Mouse (Mus musculus) macrophage (primary cell): ENCODE data around the gene Shank1. TPM values are rescaled to one million over a fixed set of nuclear protein-coding genes. Genes with fewer than 3 reads are reported as not detected.
"Not testable (repeated sequence)": the region's sequence is repeated elsewhere in the genome, so short reads cannot be mapped to it uniquely, and the experiment has no call there.

ENCODE experiments used
- H3K27ac ChIP-seq: fragments of 350-480 bp; formaldehyde crosslinking; 2 replicates; pipeline ENCODE4 v1.9.0; 2021
- H3K36me3 ChIP-seq: fragments of 350-480 bp; formaldehyde crosslinking; 2 replicates; pipeline ENCODE4 v1.9.0; 2021; ENCODE audit errors: inconsistent target
- H3K4me3 ChIP-seq: fragments of 350-480 bp; formaldehyde crosslinking; 2 replicates; pipeline ENCODE4 v1.9.0; 2021; ENCODE audit errors: inconsistent target
- H3K79me2 ChIP-seq: fragments of 350-480 bp; formaldehyde crosslinking; 2 replicates; pipeline ENCODE4 v1.9.0; 2021; ENCODE audit errors: inconsistent target
- WGBS: methylation state at CpG from one replicate; pipeline ENCODE4 v1.1.7; 2026; ENCODE audit warnings: inconsistent platforms; ENCODE audit not compliant: missing documents; 5-methylcytosine and 5-hydroxymethylcytosine counted together
- polyA plus RNA-seq: library from polyadenylated mRNA; stranded (reverse); fragments of 250-400 nt; gene quantifications from 3 replicates; pipeline ENCODE4 v1.2.4, GENCODE M21; 2018; ENCODE audit warnings: inconsistent platforms

Shank1 gene
- polyA plus RNA-seq, 1 experiment from 2014 or later, result not detected

DNA sequence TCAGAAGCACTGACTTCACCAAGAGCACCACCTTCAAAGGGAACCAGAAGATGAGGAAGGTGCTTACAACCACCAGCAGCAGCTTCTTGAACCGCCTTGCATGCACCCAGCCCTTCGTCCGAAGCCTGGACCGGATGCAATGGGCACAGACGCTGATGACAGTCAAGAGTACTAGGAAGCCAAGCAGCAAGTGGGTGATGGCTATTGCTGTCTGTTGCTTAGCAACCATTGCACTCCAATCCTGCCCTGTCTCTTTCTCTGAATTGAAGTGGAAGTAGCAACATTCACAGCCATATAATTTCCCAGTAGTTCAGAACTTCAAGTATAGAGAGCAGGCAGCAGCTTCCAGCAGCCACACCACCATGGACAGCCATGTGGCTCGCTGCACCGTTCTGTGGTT is 28.5 kb upstream of the Shank1 start:
- Histone ChIP-seq H3K79me2 (no peaks in the 10 kb centered on the region), H3K36me3 (no peaks in the 10 kb centered on the region), H3K4me3 (no peak overlapping the region), H3K27ac (no peak overlapping the region)
- 88% methylated on average over 7 of the region's 7 CpGs for WGBS

DNA sequence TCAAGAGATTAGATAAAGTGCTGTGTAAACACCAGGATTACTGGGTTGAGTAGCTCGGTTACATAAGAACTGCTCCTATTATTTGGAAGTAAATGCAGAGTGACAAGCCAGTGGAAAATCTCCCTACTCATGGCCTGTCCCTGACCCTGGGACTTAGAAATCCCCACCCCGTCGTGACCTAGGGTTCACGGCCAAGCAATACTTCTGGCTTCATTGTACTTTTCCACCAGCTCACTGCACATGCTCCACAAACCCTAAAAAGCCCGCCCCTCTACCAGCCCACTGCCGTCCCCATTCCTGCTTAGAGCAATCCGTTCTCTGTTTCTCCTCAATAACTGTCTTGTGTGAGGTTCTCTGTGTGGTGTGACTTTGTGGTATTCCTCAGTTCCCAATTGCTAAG is 22.3 kb upstream of the Shank1 start:
- 70% methylated on average over 6 of the region's 7 CpGs for WGBS
- Histone ChIP-seq H3K4me3 (no peak overlapping the region), H3K36me3 (no peaks in the 10 kb centered on the region), H3K79me2 (no peaks in the 10 kb centered on the region), H3K27ac (no peak overlapping the region)

DNA sequence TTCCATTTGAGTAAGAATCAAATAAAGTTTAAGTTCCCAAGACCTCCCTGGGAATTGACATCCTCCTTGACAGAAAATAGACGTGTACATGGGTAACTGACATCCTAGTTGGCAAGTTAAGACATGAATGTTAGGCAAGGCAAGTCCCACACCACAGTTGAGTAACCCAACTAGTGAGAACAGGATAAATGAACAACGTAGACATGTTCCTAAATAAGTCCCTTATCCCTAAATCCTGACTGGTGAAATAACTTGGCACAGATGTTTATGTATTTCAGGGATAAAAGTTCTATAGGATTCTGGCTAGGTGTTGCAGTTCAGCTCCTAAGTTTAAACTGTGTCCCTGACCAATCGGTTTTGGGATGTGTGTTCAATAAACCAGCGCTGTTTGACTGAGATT is 19.1 kb upstream of the Shank1 start:
- Histone ChIP-seq H3K27ac (no peak overlapping the region), H3K4me3 (no peak overlapping the region), H3K36me3 (no peaks in the 10 kb centered on the region), H3K79me2 (no peaks in the 10 kb centered on the region)
- WGBS, result 85% methylated on average over 4 of the region's 4 CpGs

DNA sequence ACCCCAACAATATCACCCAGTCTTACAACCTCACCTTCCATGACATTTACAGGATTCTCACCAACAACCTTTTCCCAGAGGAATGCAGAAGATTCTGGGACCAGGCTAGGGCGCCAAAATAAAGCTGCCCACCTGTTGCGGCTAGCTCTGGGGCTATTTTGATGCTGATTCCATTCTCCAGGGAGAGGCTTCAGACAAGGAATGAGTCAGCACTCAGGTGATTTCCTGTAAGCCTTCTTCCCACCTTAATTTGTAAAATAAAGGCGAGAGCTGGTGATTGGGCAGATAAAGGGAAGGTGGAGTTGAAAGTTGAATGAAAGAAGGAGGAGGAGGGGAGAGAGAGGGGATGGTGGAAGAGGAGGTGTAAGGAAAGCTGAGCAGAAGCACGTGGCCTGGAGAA is 18.6 kb upstream of the Shank1 start:
- H3K27ac ChIP-seq, result no peak overlapping the region
- 58% methylated on average over 4 of the region's 4 CpGs for WGBS
- no peaks in the 10 kb centered on the region for H3K36me3 ChIP-seq
- no peaks in the 10 kb centered on the region for H3K79me2 ChIP-seq
- H3K4me3 ChIP-seq, result no peak overlapping the region

DNA sequence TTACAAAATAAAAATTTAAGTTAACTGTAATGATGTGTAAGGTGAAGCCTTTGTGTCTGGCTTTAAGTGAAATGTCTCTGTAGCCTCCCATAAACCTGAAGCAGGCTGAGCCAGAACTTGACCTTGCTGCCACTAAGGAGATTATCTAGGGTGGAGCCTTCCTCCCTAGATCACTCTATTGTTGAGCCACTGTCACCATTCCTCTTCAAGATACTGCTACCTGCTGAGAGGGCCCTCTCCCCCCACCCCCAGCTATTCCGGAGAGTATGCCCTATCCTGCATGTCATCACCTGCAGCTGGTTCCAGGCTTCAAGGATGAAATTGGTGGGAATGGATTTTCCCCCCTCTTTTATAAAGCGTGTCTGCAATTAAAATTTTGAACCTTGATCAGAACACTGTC is 12.6 kb upstream of the Shank1 start:
- not testable (repeated sequence) for H3K4me3 ChIP-seq, H3K27ac ChIP-seq, H3K36me3 ChIP-seq, H3K79me2 ChIP-seq
- WGBS, result 75% methylated on average over 2 of the region's 2 CpGs

DNA sequence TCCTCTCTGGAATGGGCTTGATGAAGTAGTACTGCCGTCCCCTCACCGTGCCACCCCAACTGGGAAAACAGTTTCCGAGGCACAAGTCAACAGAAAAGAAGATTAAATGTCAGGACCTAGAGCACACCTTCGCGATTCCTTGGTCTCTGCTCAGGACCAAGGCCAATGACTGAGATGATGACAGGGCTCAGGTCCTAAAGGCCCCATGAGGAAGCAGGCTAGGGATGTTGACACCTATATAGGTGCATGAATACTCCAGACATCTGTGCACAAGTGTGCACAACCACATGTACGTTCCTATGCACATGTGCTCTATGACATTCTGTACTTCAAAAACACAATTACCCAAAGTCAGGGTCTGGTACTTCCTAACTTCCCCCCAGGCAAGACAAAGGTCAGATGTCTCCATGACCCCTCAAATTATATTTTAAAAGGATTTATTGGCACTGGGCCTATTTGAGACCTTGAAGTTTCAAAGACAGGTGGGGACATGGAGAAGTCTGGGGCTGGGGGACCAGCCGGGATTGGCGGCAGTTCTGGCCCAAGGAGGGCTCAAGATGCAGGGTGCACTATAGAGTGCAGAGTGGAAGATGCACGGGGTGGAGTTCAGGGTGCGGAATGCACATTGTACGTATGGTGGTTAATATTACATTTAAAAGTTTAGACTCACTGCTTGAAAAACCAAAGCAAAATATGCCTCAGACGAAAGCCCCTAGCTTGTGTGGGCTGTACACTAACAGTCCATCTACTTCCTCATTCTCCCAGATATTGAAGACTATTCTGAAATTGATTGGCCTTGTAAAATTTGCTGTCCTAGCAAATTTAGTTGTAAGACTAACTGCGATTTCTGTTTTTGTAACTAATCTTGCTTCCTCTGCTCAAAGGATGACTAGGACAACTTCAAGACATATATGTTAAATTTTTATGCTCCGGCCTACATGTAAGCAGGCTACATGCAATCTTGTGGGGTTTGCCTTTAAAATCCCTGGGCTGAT is 6.4 kb upstream of the Shank1 start:
- Histone ChIP-seq H3K79me2 (no peaks in the 10 kb centered on the region), H3K27ac (peak overlapping the region; percentile 75), H3K36me3 (no peaks in the 10 kb centered on the region), H3K4me3 (peak overlapping the region; percentile 55)
- 88% methylated on average over 14 of the region's 14 CpGs for WGBS

DNA sequence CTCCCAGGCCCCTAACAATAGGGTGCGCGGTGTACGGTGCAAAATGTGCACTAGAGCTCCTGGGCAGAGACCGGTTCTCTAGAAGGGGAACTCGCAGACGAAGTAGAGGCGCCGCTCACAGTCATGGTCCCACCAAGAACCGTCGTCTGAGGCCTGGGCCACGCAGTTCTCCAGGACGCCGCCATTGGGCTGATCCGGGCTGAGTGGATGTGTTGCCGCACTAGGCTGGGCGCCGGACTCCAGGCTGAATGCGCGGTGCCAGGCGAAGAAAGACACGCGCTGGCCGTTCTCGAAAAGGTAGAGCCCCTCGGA is 5.6 kb upstream of the Shank1 start:
- Histone ChIP-seq H3K36me3 (no peaks in the 10 kb centered on the region), H3K4me3 (peak overlapping the region; percentile 55), H3K27ac (peak overlapping the region; percentile 75), H3K79me2 (no peaks in the 10 kb centered on the region)
- 5% methylated on average over 25 of the region's 25 CpGs for WGBS

DNA sequence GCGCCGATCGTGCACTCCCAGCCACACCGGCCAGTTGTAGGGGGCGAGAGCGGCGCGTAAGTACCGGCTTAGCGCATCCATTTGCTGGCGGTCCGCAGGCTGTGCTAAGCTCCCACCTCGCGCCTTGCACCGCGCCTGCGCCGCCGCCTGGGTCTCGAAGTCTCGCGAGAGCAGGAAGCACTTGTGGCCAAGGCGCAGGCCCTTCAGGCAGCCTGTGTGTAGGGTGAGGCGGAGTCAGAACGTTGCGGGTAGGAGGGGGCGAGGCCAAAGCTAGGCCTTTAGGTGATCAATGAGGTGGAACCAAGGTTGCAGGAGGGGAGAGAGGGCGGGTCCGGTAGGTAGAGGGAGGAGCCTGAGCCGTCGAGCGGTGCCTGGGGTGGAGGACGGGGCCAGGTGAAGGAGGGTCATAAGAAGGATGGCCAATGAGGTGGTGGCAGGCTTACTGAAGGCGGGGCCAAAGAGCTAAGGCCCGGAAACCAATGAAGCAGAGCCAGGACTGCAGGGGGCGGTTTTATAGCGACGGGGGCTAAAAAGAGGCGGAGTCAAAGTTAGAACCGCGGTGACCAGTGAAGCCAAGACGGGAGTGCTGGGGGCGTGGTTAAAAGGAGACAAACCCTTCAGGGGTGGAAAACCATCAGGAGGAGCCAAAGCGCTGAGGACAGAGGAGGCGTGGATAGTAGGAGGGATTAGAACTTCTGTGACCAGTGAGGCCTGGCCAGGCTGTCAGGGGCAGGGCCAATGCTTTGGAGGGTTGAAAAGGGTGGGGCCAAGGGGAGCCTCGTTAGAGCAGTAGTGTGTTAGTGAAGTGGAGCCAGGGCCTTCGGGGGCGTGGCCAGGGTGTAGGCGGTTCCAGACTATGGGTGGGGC is 5.0 kb upstream of the Shank1 start:
- H3K27ac ChIP-seq, result peak overlapping the region; percentile 75
- under 1% methylated on average over 49 of the region's 49 CpGs for WGBS

DNA sequence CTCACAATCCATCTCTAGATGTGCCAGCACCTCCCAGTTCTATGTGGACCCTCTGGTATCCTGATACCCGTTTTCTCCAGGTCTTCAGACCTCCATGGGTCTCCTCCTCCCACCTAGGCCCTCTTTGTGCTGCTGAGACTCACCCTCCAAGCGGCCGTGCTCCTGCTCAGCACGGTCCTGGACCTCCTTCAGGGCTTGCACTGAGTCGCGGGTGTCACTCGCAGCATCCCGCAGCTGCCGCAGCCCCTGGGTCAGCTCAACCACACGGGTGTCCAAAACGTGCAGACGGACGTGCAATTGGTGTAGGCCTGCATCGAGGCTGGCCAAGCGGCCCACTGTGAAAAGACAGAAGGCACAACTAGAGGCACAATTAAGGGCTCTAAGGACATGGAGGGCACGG is 4.4 kb upstream of the Shank1 start:
- 30% methylated on average over 16 of the region's 16 CpGs for whole genome bisulfite sequencing
- no peak overlapping the region for H3K4me3 ChIP-seq
- no peaks in the 10 kb centered on the region for H3K79me2 ChIP-seq
- no peak overlapping the region for H3K27ac ChIP-seq
- H3K36me3 ChIP-seq, result no peaks in the 10 kb centered on the region

More for the DNA sequence above, 5.0 kb upstream of the Shank1 start:
- H3K36me3 ChIP-seq, result no peaks in the 10 kb centered on the region
- peak overlapping the region; percentile 55 for H3K4me3 ChIP-seq
- H3K79me2 ChIP-seq, result no peaks in the 10 kb centered on the region

DNA sequence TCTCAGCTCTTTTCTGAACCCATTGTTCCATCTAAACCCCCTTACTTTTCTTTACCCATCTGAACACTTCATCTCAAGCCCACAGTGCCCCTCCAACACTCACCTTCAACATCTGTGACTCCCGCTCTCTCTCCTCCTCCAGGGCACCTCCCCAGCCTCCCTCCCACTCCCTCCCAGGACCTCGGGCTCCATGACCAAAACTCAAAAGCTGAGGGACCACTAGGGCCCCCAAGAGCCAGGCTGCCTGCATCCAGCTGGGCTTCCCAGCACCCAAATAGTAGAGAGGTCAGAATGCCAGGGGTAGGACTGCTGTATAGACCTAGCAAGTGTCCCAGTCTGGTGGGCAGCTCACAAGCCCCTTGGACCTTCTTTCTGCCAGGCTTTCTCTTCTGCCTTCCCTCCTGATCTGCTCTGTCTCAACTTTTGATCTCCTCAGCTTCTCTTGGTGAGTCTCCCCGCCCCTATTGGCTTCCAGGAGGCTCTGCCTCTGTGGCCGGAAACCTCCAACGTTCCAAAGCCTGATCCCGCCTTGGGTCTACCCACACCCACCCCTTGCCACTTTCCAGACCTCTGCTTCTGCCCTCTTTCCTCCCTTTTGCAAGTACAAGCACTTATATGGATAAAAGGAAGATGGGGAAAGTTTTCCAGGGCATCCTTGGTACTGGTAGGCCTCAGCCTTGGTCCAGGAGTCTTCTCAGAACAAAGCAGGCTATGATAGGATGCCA is 3.4 kb upstream of the Shank1 start, which contains the start of gene Clec11a:
TSS of gene Clec11a (minus strand) at position 387 of the 725 bp plus-strand sequence.
- no peak within 1 kb of the TSS for H3K27ac ChIP-seq
- 73% methylated on average over 5 of the region's 6 CpGs for WGBS
- no peak within 1 kb of the TSS for H3K4me3 ChIP-seq
- H3K36me3 ChIP-seq, result no peaks in the 10 kb centered on the region
- H3K79me2 ChIP-seq, result no peaks in the 10 kb centered on the region

DNA sequence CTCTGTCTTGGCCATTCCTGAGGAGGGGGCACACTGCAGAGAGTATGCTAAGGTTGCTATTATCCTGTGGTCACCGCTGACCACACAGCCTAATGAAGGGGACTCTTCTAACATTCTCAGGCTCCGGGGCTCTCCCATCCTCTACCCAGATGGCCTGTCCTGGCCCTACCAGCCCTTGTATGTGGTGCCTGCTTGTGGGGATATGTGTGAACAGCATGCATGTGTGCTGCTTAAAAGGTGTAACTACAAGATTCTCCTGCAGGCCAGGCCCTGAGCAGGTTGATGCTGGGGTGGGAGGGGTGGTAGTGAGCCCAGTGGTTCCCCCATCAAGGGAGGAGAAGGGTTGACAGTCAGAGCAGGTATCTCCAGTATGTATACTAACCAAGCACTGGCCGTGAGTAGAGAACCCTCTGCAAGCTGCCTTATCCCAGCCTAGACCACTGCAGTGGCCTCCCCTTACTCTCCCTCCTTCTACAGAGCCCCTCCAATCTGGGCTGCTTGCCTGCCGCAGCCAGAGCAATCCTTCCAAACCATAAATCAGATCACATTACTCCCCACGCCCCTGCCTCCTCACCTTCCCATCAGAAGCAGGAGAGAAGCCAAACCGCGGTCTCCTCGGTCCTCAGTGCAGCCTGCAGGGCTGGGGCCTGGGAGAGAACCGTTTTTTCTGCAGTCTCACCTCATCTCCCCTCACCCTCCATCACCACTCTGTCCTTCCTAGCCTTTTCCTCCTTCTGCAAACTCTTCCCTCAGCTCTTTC is 2.6 kb upstream of the Shank1 start:
- no peak overlapping the region for H3K27ac ChIP-seq
- 68% methylated on average over 9 of the region's 9 CpGs for WGBS
- H3K4me3 ChIP-seq, result no peak overlapping the region
- no peaks in the 10 kb centered on the region for H3K36me3 ChIP-seq
- no peaks in the 10 kb centered on the region for H3K79me2 ChIP-seq

DNA sequence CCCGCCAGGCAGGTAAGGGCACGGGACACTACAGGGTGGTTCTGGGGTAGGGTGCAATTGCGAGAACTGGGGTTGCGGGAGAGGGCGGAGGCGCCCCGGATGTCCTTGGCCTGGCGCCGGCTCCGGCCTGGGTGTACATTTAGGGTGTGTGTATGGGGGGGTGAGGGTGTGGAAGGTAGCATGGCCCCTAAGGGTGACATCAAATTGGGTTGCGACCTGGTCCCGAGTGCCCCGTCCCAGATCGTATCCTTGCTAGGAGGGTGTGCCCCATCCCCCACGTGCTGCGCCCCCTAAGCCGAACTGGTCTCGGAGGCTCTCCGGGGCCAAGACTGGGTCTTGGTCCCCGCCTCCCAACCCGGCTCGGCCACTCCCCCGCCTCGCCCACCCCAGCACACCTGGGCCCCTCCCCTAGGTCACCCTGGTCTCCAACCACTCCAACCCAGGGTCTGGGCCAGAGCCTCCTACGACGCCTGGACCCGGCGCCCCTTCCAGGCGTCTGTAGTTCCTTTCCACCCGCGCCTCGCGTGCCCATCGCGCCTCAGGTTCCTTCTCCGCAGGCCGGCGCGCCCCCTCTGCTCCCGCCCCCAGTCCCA is 328 bp downstream of the Shank1 start:
- Histone ChIP-seq H3K36me3 (no peaks in the 10 kb centered on the region), H3K27ac (no peak overlapping the region), H3K4me3 (no peak overlapping the region), H3K79me2 (no peaks in the 10 kb centered on the region)
- WGBS, result 2% methylated on average over 39 of the region's 40 CpGs

DNA sequence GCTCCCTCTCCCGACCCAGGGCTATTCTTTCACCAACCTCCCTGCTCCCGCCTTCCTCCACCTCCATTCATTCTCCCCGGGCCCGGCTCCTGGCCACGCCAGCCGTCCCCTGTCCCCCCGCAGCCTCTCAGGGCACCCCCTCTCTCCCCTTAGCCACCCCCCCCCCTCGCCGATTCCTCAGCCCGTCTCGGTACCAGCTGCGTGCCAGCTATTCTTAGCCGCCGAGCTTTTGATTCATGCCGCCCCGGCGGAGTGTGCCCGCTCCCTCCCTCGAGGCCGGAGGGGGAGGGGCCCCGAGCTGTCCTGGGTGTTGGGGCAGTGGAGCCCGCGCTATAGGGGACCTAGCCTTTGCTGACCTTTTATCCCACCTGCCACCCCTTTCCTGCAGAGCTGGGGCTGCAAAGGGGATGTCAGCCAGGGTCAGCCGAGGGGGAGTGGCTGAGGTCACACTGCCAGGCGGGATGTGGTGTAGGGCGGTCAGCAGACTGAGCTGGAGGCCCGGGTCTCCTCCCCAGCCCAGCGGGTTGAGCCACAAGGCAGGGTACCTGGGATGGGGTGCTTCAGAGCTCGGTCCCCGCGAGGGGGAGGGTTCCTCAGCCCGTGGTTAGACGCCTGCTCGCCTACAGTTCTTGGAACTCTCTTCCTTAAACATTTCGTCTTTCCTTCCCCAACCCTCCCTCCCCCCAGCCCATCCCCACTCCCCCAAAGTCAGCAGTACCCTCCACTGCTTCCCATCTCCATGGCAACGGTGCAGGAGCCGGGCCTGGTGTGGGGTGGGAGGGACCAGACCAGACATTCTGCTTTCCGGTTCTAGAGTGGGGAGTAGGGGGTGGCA is 1.0 kb downstream of the Shank1 start:
- Histone ChIP-seq H3K4me3 (no peak overlapping the region), H3K79me2 (no peaks in the 10 kb centered on the region), H3K36me3 (no peaks in the 10 kb centered on the region), H3K27ac (no peak overlapping the region)
- WGBS, result 2% methylated on average over 30 of the region's 38 CpGs
